ENCODE assay signal across 12 mouse cellular contexts in the genomic region with DNA sequence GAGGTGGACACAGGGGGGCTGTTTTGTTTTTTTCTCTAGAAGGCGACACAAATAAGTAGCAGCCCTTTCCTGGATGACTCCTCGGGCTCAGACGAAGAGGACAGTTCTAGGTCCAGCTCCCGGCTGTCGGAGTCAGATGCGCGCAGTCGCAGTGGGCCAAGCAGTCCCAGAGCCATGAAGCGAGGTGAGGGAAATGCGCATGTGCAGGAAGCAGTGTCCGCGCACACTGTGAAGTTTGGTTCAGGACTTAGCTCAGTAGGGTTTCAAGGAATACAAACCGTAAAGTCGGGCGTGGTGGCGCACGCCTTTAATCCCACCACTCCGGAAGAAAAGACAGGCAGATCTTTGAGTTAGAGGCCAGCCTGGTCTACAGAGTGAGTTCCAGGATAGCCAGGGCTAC. TPM values are rescaled to one million over a fixed set of nuclear protein-coding genes. Genes with fewer than 3 reads are reported as not detected.
A peak's percentile ranks its signal among the peaks of the same experiment; 100 is the strongest.
DNase-seq lines count a peak whose midpoint lies in the region; ATAC-seq and TF ChIP-seq lines count a peak whose summit lies in the region.
"Had no signal": no experiment of that assay in that cellular context is flagged by ENCODE, and none has a peak within 500 bp of the region (broad histone marks: within the 10 kb centered on the region; RNA-seq: fewer than 3 reads in every experiment).

No protein-coding gene starts in this region.

- no peak overlapping the region for H3K9ac ChIP-seq in lung, embryonic 14.5 days
- H3K9ac ChIP-seq in forebrain, embryonic 14.5 days (ENCODE audit: low read length), result no peak overlapping the region
- no peak overlapping the region for H3K9ac ChIP-seq in neural tube, embryonic 15.5 days (replicated peaks)

- peaks cover 12% of the 10 kb centered on the region; the same call in 1 of the 2 replicates for H3K36me3 ChIP-seq in lung, embryonic 14.5 days (ENCODE audit: insufficient read depth)
- no peaks in the 10 kb centered on the region for H3K36me3 ChIP-seq in forebrain, embryonic 14.5 days (ENCODE audit: control insufficient read depth, insufficient read depth, low read length)
- H3K36me3 ChIP-seq in neural tube, embryonic 15.5 days, result no peaks in the 10 kb centered on the region

- no peak for TF ChIP-seq CTCF in lung, embryonic 14.5 days (IDR thresholded peaks at IDR 0.05; ENCODE audit: low read depth)

- H3K27ac ChIP-seq in lung, embryonic 14.5 days (ENCODE audit: low read depth), result no peak overlapping the region
- no peak overlapping the region for H3K27ac ChIP-seq in forebrain, embryonic 14.5 days (ENCODE audit: low read depth, low read length)
- no peak overlapping the region for H3K27ac ChIP-seq in neural tube, embryonic 15.5 days (replicated peaks)

- ATAC-seq in lung, embryonic 14.5 days (ENCODE audit: insufficient read depth), result no peak
- peak; percentile 61; the same call in 1 of the 2 replicates for ATAC-seq in forebrain, embryonic 14.5 days
- no peak for ATAC-seq in neural tube, embryonic 15.5 days (ENCODE audit: low FRiP score)
- ATAC-seq in activated CD4-positive, CD25-positive, alpha-beta regulatory T cell, adult 4 months, result no peak

- H3K4me3 ChIP-seq in lung, embryonic 14.5 days (ENCODE audit: low read depth, low read length), result no peak overlapping the region
- no peak overlapping the region for H3K4me3 ChIP-seq in forebrain, embryonic 14.5 days (ENCODE audit: low read depth, low read length)
- H3K4me3 ChIP-seq in neural tube, embryonic 15.5 days (replicated peaks), result no peak overlapping the region

- no peak overlapping the region for H3K4me2 ChIP-seq in lung, embryonic 14.5 days
- H3K4me2 ChIP-seq in forebrain, embryonic 14.5 days (ENCODE audit: low read length), result peak overlapping the region; percentile 27
- H3K4me2 ChIP-seq in neural tube, embryonic 15.5 days, result peak overlapping the region; percentile 26; the same call in 1 of the 2 replicates

- no peaks in the 10 kb centered on the region for H3K4me1 ChIP-seq in lung, embryonic 14.5 days (ENCODE audit: insufficient read depth)
- H3K4me1 ChIP-seq in forebrain, embryonic 14.5 days (ENCODE audit: control insufficient read depth, insufficient read depth, low read length), result no peaks in the 10 kb centered on the region; the same call in 1 of the 2 replicates
- H3K4me1 ChIP-seq in neural tube, embryonic 15.5 days, result 0 out of 2 replicates have a peak, but pooled peaks cover 3% of the 10 kb centered on the region

- H3K9me3 ChIP-seq in lung, embryonic 14.5 days (ENCODE audit: low read depth, low read length), result no peaks in the 10 kb centered on the region
- H3K9me3 ChIP-seq in forebrain, embryonic 14.5 days (replicated peaks; ENCODE audit: control insufficient read depth, low read length), result no peaks in the 10 kb centered on the region
- no peaks in the 10 kb centered on the region for H3K9me3 ChIP-seq in neural tube, embryonic 15.5 days (replicated peaks)

- WGBS in lung, embryonic 14.5 days, result 81% methylated on average over 18 of the region's 18 CpGs
- 63% methylated on average over 18 of the region's 18 CpGs for WGBS in forebrain, embryonic 14.5 days
- WGBS in neural tube, embryonic 15.5 days, result 79% methylated on average over 18 of the region's 18 CpGs

- no peaks in the 10 kb centered on the region for H3K27me3 ChIP-seq in lung, embryonic 14.5 days (ENCODE audit: insufficient read depth, low read length)
- H3K27me3 ChIP-seq in forebrain, embryonic 14.5 days (replicated peaks; ENCODE audit: control insufficient read depth, insufficient read depth, low read length), result no peaks in the 10 kb centered on the region
- no peaks in the 10 kb centered on the region for H3K27me3 ChIP-seq in neural tube, embryonic 15.5 days (replicated peaks)

- peak; percentile 19 for DNase-seq in adrenal gland, postnatal 14 days
- DNase-seq in adrenal gland, postnatal 25 days, result no peak
- peak; percentile 48 for DNase-seq in lung, embryonic 14.5 days
- no peak for DNase-seq in lung, postnatal 25 days (ENCODE audit: low spot score)
- peak; percentile 45 for DNase-seq in forebrain, embryonic 14.5 days (ENCODE audit: low spot score)
- DNase-seq in right cerebral cortex, postnatal 4 days, result no peak
- DNase-seq: heart, postnatal 4 days; kidney, postnatal 14 days; left cerebral cortex, postnatal 4 days; thymus, postnatal 4 days had no signal

RNA-seq across cellular contexts. Expression of gene Dync2li1, which starts 54.7 kb away (rescaled TPM):
- total RNA-seq in adrenal gland, postnatal 14 days (2021), result 21.7 and 21.9 TPM in 2 replicates
- total RNA-seq in adrenal gland, postnatal 25 days (2021), result 22.4 and 22.6 TPM in 2 replicates
- 33.8 and 36.5 TPM in 2 replicates for polyA plus RNA-seq in lung, embryonic 14.5 days (2014; fragmentation: Nextera tagmentation; extraction: Ambion mirVana)
- 42.5 and 43.3 TPM in 2 replicates for polyA plus RNA-seq in forebrain, embryonic 14.5 days (2014; fragmentation: Nextera tagmentation; extraction: Ambion mirVana)
- polyA plus RNA-seq in neural tube, embryonic 15.5 days (2015; fragmentation: Nextera tagmentation; extraction: Ambion mirVana), result 30.2 and 33.1 TPM in 2 replicates
- polyA plus RNA-seq in activated CD4-positive, CD25-positive, alpha-beta regulatory T cell, adult 4 months (2017; shearing (Covaris generic)), result under 1 TPM; 0.65 to 0.97 TPM

RNA-seq across cellular contexts. Expression of gene Plekhh2, which starts 59.9 kb away (rescaled TPM):
- 7.1 and 7.6 TPM in 2 replicates for total RNA-seq in adrenal gland, postnatal 14 days (2021)
- 7.4 TPM in 2 replicates for total RNA-seq in adrenal gland, postnatal 25 days (2021)
- polyA plus RNA-seq in lung, embryonic 14.5 days (2014; fragmentation: Nextera tagmentation; extraction: Ambion mirVana), result 11.1 and 13.0 TPM in 2 replicates
- 0.88 and 1.3 TPM in 2 replicates for polyA plus RNA-seq in forebrain, embryonic 14.5 days (2014; fragmentation: Nextera tagmentation; extraction: Ambion mirVana)
- polyA plus RNA-seq in neural tube, embryonic 15.5 days (2015; fragmentation: Nextera tagmentation; extraction: Ambion mirVana), result 1.7 and 2.3 TPM in 2 replicates
- polyA plus RNA-seq in activated CD4-positive, CD25-positive, alpha-beta regulatory T cell, adult 4 months (2017; shearing (Covaris generic)), result under 1 TPM in 1 of 2 experiments, not detected in 1; 0.22 TPM

Comparison
In these comparisons a context has a peak if more than half of its experiments do, and no peak if none do; other contexts are left out.
1. DNase-seq: peak in adrenal gland, postnatal 14 days (single experiment), lung, embryonic 14.5 days (single experiment) and forebrain, embryonic 14.5 days (single experiment); none in adrenal gland, postnatal 25 days (single experiment), lung, postnatal 25 days (single experiment) and right cerebral cortex, postnatal 4 days (single experiment).
2. RNA of gene Dync2li1, which starts 54.7 kb away (polyA plus RNA-seq): 42.5 to 43.3 TPM in forebrain, embryonic 14.5 days, 33.8 to 36.5 TPM in lung, embryonic 14.5 days and 30.2 to 33.1 TPM in neural tube, embryonic 15.5 days; 0.65 to 0.97 TPM in activated CD4-positive, CD25-positive, alpha-beta regulatory T cell, adult 4 months; every median in the first group is over 10 times any median in the second.